Mouse (Mus musculus) A20 (cell line): Measurements from ENCODE around the gene Astn2.

ENCODE experiments used
- DNase-seq: peaks from one replicate; pipeline ENCODE4 v3.0.0-alpha.2; 2011; ENCODE audit warnings: low read depth, low spot score

The Astn2 gene

DNA sequence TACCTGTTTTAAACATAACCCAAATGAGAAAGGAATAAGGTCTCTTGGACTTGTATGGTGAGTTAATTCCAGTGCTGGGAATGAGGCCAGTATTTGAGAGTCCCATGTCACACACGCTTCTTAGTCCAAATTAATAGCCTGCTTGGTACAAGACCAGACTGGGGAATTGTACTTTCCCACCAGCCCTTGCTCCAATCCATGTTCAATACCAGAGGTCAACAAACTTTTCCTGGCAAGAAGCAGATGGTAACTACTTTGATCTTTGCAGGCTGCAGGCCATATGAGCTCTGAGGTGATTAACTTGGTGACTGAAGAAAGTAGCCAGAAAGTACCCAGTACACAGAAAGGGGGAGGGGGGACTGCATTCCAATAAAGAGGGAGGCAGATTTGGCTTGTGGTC is 91.7 kb downstream of the Astn2 start:
- DNase-seq = no peak

DNA sequence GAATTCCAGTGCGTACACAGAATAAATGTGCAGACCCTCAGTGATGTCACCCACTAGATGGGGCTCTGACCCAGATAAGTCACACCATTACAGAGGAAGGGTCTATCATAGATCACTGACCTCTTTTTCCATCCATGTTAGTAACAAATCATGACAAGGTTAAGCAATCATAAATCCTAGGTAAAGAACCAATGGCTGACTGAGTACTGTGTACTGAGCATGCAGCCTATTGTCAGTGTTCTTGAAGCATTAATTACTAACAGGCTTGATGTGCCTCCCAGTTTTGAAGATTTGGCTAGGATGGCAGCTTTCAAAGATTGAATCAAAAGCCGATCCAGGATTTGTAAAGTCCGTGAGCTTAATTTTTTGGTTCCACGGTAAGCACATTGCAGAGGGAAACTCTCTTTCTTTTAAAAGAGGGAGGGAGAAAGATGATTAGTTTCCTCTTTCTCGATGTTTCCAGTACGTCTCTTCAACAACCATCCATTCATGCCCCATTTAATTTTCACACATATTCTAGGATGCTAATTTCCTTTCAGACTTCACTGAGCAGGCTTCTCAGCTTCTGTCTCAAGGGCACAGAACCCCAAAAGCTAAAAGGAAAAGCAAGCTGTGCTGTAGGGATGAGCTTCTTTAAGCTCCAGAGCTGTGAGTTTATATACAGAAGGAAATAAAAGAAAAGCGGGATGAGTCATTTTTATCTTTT is 93.9 kb downstream of the Astn2 start:
- no peak for DNase-seq

DNA sequence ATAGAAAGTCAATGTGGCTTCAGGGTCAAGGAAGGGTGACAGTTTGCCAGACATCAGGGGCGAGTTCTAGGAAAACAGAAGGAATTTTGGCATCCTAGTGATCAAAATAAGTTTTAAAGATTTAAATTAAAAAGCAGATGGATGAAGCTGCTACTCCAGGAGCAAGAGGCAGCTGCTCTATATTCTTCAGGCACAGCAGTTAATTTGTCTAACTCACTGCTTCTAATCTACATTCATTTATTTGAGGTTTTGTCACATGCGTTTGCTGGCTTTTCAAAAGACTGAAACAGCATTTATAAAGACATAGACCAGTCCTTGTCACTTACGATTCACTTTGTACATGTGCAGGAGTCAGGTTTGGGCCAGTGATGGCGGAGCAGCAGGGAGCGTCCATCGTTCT is 98.0 kb downstream of the Astn2 start:
- DNase-seq = no peak

DNA sequence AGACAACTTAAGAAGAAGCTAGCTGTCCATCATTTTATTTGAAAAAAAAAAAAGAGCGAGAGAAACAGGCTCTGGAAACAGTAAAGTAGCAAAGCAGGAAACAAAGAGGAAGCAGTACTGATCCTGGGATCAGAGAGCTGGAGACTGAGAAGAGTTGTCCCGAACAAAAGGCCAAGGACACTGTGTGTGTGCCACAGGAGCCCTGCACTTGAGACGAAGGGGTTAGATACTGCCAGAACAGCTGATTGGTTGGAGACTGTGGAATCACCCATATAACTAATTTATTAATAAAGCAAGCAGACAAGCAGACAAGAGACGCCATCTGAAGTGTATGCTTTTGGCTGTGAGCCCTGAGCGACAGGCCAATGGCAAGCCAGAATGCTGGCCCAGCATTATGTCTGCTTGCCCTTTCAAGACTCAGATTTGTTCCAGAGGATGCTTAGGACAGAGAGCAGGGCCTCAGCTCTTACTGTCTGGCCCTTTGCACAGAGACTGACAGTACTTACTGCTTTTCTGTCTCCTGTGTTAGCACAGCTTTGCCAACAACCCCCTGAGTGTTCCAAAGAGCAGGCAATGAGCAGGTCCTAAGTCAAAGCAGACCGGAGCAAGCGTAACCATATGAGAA is 101.6 kb downstream of the Astn2 start:
- DNase-seq = no peak

DNA sequence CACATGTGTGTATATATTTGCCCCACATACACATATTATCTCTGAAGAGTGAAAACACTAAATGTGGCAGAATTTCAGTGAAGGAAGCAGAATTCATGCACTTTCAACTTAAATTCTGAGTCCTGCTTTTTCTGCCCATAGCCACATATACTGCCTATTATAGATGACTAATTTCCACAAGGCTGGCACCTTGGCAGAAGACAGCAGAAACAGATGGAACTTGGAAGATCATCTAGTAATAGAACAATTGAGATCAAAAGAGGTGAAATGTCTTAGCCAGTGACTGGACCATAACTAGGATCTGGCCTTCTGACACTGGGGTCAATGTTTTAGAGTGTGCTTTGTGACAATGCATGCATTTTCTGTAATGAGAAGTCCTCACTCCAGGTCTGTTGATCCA is 119.4 kb downstream of the Astn2 start:
- DNase-seq = no peak

DNA sequence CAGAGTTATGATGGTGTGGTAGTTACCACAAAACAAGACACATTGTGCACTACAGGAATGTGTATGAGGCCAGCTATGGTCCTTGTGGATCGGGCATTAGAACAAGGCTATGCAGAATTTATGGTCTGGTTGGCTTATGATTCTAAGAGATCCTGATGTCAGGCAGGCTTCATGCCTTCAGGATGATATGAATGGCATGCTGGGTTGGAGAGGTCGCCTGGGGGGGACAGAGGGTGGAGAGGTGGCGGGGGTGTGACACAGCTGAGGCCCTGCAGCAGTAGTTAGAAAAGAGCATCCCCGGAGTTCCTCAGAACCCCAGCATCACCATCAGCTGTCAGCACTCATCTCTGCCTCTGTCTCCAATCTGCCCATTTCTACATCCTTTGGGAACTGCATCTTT is 128.3 kb downstream of the Astn2 start:
- DNase-seq = no peak

DNA sequence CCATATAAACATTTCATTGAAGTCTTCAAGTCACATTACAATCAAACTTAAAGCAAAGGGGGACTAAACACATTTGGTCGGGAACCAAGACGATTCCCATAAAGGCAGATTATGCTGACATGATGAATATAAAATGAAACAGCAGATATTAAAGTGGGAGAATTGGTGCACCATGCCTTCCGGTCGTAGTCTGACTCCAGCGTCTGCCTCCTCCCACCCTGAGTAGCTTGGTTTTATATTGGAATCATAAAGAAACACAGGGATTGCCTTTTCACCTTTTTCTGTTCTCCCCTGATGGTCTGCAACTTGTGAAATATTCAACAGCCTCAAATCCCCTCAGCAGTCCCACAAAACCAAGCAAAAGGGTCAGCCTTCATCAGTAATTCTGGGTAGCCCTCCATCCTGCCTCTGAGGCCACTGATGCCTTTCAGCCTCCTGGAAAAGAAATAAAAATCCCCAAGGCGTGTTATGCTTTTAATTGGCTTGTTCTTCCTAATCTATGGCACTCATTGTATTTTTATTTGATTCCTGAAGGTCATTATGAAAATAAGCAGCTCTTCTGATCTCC is 132.8 kb downstream of the Astn2 start:
- DNase-seq = no peak

DNA sequence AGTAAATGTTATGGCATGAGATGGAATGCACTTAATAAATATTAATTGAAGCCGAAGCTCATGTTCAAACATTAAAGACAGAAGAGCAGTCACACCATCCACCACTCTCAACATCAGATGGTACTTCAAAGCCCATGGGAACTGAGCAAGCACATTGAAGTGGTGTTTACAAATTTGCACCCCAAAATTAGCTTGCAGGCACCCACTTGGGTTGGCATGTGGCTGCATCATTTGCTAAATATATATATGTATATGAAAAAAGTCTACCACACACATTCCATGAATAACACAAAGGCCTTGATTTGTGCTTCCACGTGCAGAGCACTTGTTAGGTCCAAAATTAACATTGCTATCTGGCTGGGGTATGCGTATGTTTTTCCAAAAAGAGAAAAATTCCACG is 140.4 kb downstream of the Astn2 start:
- no peak for DNase-seq

DNA sequence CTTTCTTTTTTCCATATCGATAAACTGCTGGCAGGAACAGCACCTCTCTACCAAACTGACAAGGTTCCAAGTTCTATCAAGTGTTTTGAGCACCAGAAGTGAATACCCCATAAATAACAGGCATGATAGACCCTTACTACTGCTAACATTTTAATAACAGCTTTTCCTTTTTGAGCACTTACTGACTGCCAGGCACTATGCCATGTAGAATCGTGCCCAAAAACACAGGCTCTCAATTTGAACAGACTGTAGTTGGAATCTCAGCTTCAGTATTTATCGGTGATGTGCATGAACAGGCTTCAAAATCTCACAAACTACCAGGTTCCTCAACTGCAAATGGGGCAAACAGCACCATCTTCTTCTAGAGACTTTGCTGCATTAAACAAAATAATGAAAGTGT is 143.1 kb downstream of the Astn2 start:
- DNase-seq = no peak

DNA sequence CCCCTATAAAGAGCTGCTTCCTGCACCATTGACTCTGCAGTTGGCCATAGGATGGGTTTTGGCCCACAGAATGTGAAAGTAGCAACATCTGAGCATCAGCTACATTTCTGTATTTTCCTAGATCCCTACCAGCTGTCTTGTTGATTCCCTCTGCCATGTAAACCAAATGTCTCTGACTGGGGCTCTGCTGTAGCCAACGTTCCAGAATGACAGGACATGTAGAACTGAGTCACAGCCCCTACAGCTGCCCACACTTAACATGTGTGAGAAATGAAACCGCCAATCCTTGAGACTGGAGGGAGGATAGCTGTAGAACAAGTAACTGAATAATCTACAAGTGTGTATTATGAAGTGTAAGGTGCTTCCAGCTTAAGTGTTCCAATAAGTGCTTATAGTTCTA is 145.5 kb downstream of the Astn2 start:
- DNase-seq = no peak

DNA sequence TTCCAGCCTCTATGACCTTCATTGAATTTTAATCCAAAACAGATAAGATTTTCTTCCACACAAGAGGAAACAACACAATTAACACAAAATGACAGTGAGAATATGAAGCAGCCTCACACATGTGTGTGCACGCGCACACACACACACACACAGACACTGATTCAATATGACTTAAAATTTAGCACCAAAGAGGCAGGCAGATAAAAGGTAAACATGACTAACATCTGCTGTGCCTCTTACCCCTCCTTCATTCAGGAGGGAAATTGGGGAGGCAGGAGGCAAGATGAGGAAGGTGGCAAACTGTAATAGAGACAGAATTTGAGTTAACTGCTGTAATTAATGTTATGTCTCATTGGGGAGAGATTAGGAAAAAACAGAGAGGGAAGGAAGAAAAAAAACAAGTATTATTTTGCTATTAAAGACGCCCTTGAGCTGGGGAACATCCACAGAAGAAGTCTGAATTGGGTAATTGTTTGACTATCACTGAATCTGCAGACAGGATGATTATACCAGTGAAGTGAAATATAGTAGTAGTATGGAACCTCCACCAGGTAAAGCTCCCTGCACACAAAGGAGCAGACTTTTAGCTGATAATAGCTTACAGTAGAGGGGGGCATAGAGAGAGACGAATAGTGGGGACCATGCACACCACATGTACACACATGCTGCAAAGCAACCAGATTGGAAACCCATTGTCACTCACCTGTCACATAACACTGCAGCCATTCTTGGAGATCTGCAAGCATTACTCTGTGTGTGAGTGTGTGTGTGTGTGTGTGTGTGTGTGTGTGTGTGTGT is 149.5 kb downstream of the Astn2 start:
- no peak for DNase-seq

DNA sequence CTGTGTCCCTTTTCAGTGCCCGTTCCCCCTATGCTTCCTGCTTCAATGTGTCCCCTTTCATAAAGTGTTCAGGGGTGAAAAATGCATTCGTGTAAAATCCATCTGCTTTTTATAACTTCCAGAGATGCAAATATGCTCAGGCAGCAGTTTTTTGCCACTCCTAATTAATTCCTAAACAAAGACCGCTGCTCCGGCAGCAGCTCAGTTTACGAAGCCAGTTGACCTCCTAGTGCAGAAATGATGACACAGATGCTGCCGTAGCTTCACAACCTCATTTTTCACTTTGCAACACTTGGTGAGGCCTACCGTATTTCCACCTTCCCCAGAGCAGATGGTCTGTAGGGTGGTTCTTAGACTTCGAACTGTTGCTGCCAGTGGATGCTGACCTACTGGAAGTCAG is 155.9 kb downstream of the Astn2 start:
- DNase-seq = no peak

DNA sequence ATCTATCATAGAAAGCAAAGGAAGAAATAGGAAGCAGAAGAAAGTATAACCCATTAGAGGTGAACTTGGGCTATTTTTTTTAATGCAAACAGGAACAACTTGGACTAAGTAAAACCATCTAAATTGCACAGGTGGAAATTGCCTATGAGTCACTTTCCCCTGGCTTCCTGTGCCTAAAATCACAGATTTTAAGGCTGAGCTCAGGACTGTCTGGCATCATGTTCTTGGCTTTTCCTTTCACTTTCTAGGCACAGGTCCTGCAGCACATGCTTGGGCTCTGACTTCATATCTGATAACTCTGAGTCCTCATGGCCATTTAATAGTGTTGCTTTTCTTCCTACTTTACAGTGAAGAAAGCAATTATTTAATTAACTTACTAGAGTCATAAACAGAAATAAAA is 161.7 kb downstream of the Astn2 start:
- no peak for DNase-seq

DNA sequence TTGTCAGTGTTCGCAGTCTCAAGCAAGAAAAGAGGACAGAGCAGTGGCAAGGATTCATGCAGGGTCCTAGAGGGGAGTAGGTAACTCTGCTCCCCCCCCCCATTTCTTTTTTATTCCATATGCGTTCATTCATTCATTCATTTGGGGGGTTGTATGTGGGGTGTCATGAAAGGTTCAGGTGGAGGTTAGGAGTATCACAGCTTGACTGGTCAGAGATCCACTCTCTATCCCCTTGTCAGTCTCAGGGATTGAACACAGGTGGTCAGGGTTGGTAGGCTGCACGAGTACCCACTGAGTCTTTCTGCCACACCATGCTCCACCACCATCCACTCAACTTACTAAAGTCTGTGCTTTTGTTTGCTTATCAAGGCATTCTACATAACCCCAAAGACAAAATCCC is 171.6 kb downstream of the Astn2 start:
- no peak for DNase-seq

DNA sequence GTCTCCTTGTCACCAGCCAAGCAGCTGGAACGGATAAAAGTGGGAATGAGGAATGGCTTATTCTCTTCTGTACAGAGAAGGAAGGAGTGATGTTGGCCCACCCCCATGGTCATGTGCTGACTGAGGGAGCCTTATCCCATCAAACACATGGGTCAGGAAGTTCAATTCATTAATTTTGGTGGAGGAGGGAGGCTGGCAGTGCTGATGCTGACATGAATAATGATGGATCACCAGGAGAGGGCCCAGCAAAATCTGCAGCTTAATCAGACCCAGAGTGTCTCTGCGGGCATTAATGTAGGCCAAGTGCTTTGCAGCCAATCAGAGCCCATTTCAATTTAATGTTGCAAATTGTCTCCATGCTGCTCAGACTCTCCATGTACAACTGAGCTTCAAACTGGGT is 172.1 kb downstream of the Astn2 start:
- no peak for DNase-seq

DNA sequence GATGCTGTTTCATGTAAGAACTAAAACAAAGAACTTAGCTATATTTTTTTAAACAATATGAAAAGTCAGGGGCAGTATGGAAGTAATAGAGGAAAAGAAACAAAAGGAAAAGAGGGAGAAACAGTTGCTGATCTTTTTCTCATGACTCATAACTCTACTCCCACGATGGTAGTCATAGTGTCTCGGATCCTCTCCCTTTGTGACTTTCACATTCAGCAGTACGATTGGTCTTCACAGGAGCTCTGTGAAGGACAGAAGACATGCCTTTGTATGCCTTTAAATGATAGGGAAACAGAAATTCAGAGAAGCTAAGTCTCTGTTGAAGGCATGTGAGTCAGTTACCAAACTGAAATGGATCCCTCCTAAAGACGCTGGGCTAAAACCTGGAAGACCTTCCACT is 173.7 kb downstream of the Astn2 start:
- DNase-seq = no peak

DNA sequence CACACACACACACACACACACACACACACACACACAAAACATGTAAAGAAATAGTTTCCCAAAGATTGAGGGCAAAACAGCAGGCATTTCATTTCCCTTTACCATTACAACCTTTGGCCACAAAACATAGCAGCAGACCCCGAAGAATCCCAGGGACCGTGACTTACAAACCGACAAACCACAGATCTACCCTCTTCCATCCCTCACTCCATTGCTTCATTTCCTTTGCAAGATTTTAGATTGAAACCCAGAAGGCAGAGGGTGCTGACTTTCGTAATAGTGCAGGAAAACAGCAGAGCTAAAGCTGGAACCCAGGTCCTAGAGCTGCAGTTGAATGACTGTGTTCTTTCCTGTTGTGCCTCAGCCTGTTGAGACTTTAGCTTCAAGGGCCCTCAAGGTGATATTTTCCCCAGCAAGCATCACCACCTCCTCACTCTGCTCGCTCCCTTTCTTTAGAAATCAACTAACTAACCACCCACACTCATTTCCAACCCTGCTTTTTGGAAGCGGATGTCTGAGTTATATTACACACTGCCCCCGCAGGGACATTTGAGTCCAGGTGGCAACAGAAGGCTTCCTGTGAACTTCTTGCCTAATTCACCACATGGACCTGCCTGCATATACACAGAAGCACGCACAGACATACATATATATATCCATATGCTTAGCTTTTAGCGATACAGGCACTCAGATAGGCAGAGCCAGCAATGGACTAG is 181.7 kb downstream of the Astn2 start:
- no peak for DNase-seq

DNA sequence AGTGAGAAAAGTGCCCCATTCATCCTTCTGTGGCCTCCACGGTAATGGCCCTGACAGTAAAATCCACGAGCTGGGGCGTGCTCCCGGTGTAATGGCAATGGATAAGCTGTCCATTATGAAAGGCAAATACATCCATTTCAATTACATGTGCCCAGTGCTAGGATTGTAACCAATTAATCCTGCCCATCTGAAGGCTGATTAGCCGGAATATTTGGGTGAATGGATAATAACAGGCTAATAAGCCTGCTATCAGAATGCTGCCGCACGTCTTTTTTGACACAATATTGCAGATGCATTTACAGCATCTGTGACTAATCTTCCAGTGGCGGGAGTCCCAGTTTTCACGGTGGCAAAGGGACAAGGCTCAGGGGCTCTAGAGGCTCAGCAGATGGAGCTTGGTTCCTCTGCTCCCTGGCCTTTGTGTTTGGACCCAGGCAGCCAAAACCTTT is 189.2 kb downstream of the Astn2 start:
- DNase-seq = no peak

DNA sequence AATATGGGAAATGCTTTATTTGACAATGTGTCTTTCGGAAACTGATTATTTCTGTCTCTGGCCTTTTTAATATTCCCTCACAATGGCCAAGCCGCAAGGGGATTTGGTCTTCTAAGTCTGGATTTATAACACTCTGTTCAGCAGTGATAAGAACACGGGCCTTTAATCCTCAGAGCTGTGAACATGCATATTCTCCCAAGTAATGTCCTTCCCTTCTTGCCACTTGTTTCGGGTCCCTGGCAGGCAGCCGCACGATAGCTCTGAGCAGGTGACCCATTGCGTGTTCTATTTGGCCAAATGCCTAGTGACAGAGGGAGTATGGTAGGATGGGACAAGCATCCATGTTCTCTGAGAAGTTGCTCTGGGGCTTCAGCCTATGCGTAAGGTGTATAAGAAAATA is 214.8 kb downstream of the Astn2 start:
- DNase-seq = no peak

DNA sequence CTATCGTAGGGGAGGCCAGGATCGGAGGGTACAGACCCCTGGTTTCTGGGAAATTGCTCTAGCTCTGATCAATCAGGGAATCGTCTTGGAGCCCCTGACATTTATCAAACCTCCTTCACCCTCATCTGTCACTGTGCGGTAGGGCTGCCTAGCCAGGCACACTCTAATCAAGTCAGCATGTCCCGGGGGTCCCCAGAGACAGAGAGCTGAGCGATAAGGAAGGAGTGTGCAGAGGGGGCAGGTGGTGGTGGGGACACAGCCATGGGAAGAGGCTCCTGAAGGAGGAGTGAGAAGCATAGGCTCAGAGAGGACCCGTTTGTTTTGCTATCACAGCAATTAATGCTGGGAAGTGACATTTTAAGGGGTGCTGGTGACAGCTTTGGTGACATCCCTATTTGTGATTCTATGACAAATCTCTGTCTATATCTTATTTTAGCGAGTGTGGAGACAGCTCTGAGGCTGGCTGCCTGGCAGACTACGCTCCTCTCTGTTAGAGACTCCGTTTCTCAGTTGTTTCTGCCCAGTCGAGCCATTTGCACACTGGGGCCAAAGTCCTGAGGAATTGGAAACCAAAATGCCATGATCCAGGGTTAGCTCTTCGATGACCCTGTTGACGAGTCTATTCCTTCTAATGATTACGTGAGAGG is 228.4 kb downstream of the Astn2 start:
- DNase-seq = no peak

DNA sequence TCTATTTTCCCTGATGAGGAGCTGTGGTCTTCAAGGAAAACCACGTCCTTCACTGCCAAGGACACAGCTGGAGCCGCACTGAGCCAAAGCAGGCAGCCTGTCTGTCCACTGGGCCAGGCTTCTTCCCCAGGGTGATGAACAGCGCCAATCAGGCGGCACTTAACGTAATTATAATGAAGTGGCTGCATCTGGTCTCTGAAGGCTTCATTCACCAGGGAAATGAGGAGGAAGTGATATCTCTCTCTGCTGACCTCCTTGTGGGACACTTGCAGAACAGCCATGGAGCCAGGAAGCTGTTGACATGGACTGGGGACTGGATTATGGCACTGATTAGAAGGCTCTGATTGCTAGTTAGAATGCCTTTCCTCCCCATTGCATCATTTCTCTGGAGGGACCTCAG is 232.8 kb downstream of the Astn2 start:
- DNase-seq = no peak
